Mouse (Mus musculus): ENCODE measurements at regions not wholly inside any gene's neighbourhood (a gene's known extent, or its start where the extent isn't known, plus 50 kb on each side); places are given as distances from the start of the nearest gene placed in this dataset.

DNA sequence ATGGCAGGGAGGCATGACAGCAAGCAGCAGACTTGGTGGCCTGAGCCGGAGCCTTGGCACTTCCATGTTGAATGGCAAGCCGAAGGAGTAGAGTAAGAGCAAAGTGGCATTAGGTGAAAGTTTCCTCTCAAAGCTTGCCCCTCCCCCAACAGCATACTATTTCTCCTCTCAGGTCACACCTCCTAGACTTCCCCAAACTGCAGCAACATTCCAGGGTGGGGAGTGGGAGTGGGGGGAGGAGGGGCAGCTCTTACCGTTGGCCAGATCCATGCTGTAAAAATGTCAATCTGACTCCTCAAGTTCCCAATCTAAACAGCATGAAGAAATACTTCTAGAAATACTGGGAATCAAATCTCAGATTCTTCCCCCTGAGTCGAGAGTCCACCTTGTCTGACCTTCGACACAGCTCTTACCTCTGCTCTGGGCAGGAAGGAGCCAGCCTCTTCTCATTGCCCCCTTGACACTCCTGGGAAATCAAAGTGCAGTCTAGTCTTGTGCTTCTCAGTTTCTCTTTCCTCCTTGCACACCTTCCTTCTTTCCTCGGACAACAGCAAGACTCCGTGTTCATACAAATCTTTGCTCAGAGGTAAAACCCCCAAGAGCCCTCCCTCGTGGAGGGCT is 794.9 kb upstream of the BB014433 start:
- DNase-seq (ENCODE audit: low spot score): no peak
- peaks cover 6% of the 10 kb centered on the region; the same call in 1 of the 2 replicates for H3K9me3 ChIP-seq (replicated peaks)
- 89% methylated on average over 8 of the region's 8 CpGs for WGBS
- H3K4me3 ChIP-seq: no peak overlapping the region
- no peaks in the 10 kb centered on the region for H3K36me3 ChIP-seq
- no peaks in the 10 kb centered on the region for H3K27me3 ChIP-seq (ENCODE audit: low read depth, poor library complexity, severe bottlenecking)
- no peak overlapping the region for H3K27ac ChIP-seq (replicated peaks)
- H3K4me1 ChIP-seq: peaks cover 12% of the 10 kb centered on the region

DNA sequence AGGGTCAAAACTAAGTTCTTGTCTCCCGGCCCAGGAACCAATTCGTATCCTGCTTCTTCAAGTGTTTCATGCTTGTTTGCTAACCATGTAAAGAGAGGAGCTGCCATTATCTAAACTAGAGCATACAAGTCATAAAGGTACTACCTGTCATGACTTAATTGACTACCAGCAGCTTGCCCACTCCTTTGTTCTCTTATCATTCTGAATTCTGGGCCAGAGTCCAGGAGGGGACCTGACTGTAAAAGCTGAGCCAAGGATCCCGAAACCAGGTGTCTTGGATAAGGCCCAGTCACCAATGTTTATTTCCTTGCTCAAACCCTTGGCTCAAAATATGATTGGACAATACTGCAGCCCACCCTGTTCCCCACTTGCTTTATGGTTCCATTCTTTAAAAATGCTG is 786.9 kb upstream of the BB014433 start:
- H3K36me3 ChIP-seq: no peaks in the 10 kb centered on the region
- H3K27me3 ChIP-seq (ENCODE audit: low read depth, poor library complexity, severe bottlenecking): no peaks in the 10 kb centered on the region
- H3K27ac ChIP-seq (replicated peaks): no peak overlapping the region
- no peak overlapping the region for H3K4me3 ChIP-seq
- 89% methylated on average over 3 of the region's 3 CpGs for WGBS
- DNase-seq (ENCODE audit: low spot score): no peak
- no peaks in the 10 kb centered on the region for H3K9me3 ChIP-seq (replicated peaks)
- H3K4me1 ChIP-seq: no peaks in the 10 kb centered on the region

DNA sequence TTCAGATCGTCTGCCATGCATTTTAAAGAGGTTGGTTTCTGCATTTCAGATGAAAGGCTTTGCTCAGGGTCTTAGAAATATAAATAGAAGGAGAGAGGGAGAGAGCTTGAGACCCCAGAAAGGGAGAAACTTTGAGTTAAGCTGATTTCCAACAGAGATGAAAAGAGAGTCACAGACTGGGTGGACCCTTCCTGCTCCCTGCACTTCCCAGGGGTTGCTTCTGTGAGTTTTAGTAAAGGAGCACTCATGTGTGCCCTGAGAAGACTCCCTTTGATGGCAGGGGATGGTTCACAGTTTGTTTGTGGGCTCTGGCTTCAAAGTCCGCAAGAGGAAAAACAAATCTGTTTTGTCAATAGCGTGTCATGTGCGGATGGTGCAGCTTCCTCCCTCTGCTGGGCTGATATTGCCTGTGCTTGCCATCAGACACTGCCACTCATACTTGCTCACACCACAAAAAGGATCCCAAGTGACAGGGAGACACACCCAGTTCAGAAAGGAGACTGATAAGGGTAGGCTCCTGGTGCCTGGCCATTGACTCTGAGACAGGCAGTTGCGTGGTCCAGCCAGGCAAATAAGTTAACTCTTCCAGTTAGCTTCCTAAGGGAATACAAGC is 775.8 kb upstream of the BB014433 start:
- no peaks in the 10 kb centered on the region for H3K9me3 ChIP-seq (replicated peaks)
- 11% methylated on average over 5 of the region's 5 CpGs for WGBS
- no peaks in the 10 kb centered on the region for H3K36me3 ChIP-seq
- no peak for DNase-seq (ENCODE audit: low spot score)
- peaks cover 19% of the 10 kb centered on the region for H3K4me1 ChIP-seq
- H3K4me3 ChIP-seq: no peak overlapping the region
- no peaks in the 10 kb centered on the region for H3K27me3 ChIP-seq (ENCODE audit: low read depth, poor library complexity, severe bottlenecking)
- peak overlapping the region; percentile 55 for H3K27ac ChIP-seq (replicated peaks)

DNA sequence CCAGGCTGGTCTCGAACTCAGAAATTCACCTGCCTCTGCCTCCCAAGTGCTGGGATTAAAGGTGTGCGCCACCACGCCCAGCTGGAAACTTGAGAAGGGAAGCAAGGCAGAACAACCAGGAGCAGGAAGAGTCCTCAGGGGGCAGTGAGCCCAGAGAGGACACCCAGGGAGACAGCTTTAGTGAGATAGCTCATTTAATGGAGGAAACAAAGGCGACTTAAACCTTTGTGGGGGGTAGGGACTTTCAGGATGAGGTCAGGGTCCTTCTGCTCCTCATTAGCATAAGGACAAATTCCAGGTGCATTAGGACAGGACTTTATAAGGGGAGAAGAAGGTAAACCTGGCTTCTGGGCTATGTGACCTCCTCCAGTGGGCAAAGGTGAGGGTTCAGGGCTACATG is 742.5 kb upstream of the BB014433 start:
- no peak overlapping the region for H3K27ac ChIP-seq (replicated peaks)
- no peaks in the 10 kb centered on the region for H3K4me1 ChIP-seq
- no peak for DNase-seq (ENCODE audit: low spot score)
- H3K36me3 ChIP-seq: no peaks in the 10 kb centered on the region
- no peak overlapping the region for H3K4me3 ChIP-seq
- 90% methylated on average over 4 of the region's 4 CpGs for WGBS
- no peaks in the 10 kb centered on the region for H3K27me3 ChIP-seq (ENCODE audit: low read depth, poor library complexity, severe bottlenecking)
- H3K9me3 ChIP-seq (replicated peaks): no peaks in the 10 kb centered on the region

Data from midbrain, embryonic 10.5 days (tissue).